Mouse (Mus musculus) yolk sac, embryonic 10.5 days (tissue): ENCODE results near the gene Gm10447.
"Not testable (repeated sequence)": the region's sequence is repeated elsewhere in the genome, so short reads cannot be mapped to it uniquely, and the experiment has no call there.

Source experiments
- DNase-seq: peaks from one replicate; pipeline ENCODE4 v3.0.0-alpha.2; 2017; ENCODE audit warnings: low spot score

Gm10447 gene

GRCm38 (mm10) chr11:53443861-53444260 lies 13.0 kb downstream of the Gm10447 start:
- no peak for DNase-seq

GRCm38 (mm10) chr11:53441921-53442320 lies 15.0 kb downstream of the Gm10447 start:
- DNase-seq = no peak

GRCm38 (mm10) chr11:53436338-53436737 lies 20.6 kb downstream of the Gm10447 start:
- no peak for DNase-seq

- no peak for DNase-seq
These were observed 21.4 kb downstream of the Gm10447 start for GRCm38 (mm10) chr11:53435504-53435903.

- DNase-seq = no peak
These were observed 23.9 kb downstream of the Gm10447 start for GRCm38 (mm10) chr11:53433057-53433456.

GRCm38 (mm10) chr11:53431347-53432056 lies 25.4 kb downstream of the Gm10447 start:
- DNase-seq = no peak

- peak; percentile 100 for DNase-seq
These were observed 26.1 kb downstream of the Gm10447 start, which contains the start of the genes Uqcrq and Gdf9 for GRCm38 (mm10) chr11:53430670-53431346. Uqcrq (minus strand) TSS chr11:53430831. Gdf9 (plus strand) TSS chr11:53431023.

- no peak for DNase-seq
These were observed 26.6 kb downstream of the Gm10447 start for GRCm38 (mm10) chr11:53430300-53430669.

GRCm38 (mm10) chr11:53429182-53429581 lies 27.7 kb downstream of the Gm10447 start:
- DNase-seq = no peak

- DNase-seq = no peak
These were observed 28.2 kb downstream of the Gm10447 start for GRCm38 (mm10) chr11:53428716-53429057.

- no peak for DNase-seq
These were observed 28.8 kb downstream of the Gm10447 start for GRCm38 (mm10) chr11:53427993-53428715.

GRCm38 (mm10) chr11:53426914-53427313 lies 30.0 kb downstream of the Gm10447 start:
- DNase-seq = not testable (repeated sequence)

GRCm38 (mm10) chr11:53425711-53426255 lies 31.1 kb downstream of the Gm10447 start:
- no peak for DNase-seq

- no peak for DNase-seq
These were observed 31.7 kb downstream of the Gm10447 start for GRCm38 (mm10) chr11:53425251-53425650.

- DNase-seq = no peak
These were observed 32.1 kb downstream of the Gm10447 start for GRCm38 (mm10) chr11:53424826-53425225.

GRCm38 (mm10) chr11:53423036-53423435 lies 33.9 kb downstream of the Gm10447 start, which contains the start of gene Leap2:
Leap2 (minus strand) TSS chr11:53423170.
- DNase-seq = peak; percentile 75

- DNase-seq = peak; percentile 48
These were observed 38.9 kb downstream of the Gm10447 start for GRCm38 (mm10) chr11:53418048-53418447.

- DNase-seq = no peak
These were observed 43.0 kb downstream of the Gm10447 start for GRCm38 (mm10) chr11:53413871-53414270.

GRCm38 (mm10) chr11:53411738-53412137 lies 45.2 kb downstream of the Gm10447 start:
- no peak for DNase-seq
